Mouse (Mus musculus): ENCODE results near the gene Cyp2c55. TPM values are rescaled to one million over a fixed set of nuclear protein-coding genes. Genes with fewer than 3 reads are reported as not detected.

The Cyp2c55 gene
- not detected in 2 replicates for total RNA-seq (2017)

GRCm38 (mm10) chr19:39006715-39007114, at the start of gene Cyp2c55:
Gene Cyp2c55 (plus strand): TSS chr19:39007019.
- ATAC-seq (ENCODE audit: extremely low read depth, insufficient number of reproducible peaks, low FRiP score, poor library complexity, severe bottlenecking) = no peak

GRCm38 (mm10) chr19:38970741-38971140, 36.1 kb upstream of the Cyp2c55 start:
- no peak for ATAC-seq (ENCODE audit: extremely low read depth, insufficient number of reproducible peaks, low FRiP score, poor library complexity, severe bottlenecking)

- no peak for ATAC-seq (ENCODE audit: extremely low read depth, insufficient number of reproducible peaks, low FRiP score, poor library complexity, severe bottlenecking)
Measured at GRCm38 (mm10) chr19:38972581-38972980, 34.2 kb upstream of the Cyp2c55 start.

GRCm38 (mm10) chr19:38973666-38974065, 33.2 kb upstream of the Cyp2c55 start:
- no peak for ATAC-seq (ENCODE audit: extremely low read depth, insufficient number of reproducible peaks, low FRiP score, poor library complexity, severe bottlenecking)

- ATAC-seq (ENCODE audit: extremely low read depth, insufficient number of reproducible peaks, low FRiP score, poor library complexity, severe bottlenecking) = no peak
Measured at GRCm38 (mm10) chr19:38976269-38976668, 30.6 kb upstream of the Cyp2c55 start.

GRCm38 (mm10) chr19:38981966-38982365, 24.9 kb upstream of the Cyp2c55 start:
- ATAC-seq (ENCODE audit: extremely low read depth, insufficient number of reproducible peaks, low FRiP score, poor library complexity, severe bottlenecking) = peak; percentile 51; the same call in 1 of the 2 replicates

- ATAC-seq (ENCODE audit: extremely low read depth, insufficient number of reproducible peaks, low FRiP score, poor library complexity, severe bottlenecking) = no peak
Measured at GRCm38 (mm10) chr19:38998248-38998647, 8.6 kb upstream of the Cyp2c55 start.

- no peak for ATAC-seq (ENCODE audit: extremely low read depth, insufficient number of reproducible peaks, low FRiP score, poor library complexity, severe bottlenecking)
Measured at GRCm38 (mm10) chr19:38998676-38999075, 8.1 kb upstream of the Cyp2c55 start.

- no peak for ATAC-seq (ENCODE audit: extremely low read depth, insufficient number of reproducible peaks, low FRiP score, poor library complexity, severe bottlenecking)
Measured at GRCm38 (mm10) chr19:39005132-39005531, 1.7 kb upstream of the Cyp2c55 start.

GRCm38 (mm10) chr19:39057928-39058327, 51.1 kb downstream of the Cyp2c55 start:
- no peak for ATAC-seq (ENCODE audit: extremely low read depth, insufficient number of reproducible peaks, low FRiP score, poor library complexity, severe bottlenecking)

GRCm38 (mm10) chr19:39060719-39061118, 53.9 kb downstream of the Cyp2c55 start, which contains the start of gene Cyp2c65:
Gene Cyp2c65 (plus strand): TSS chr19:39061015.
- ATAC-seq (ENCODE audit: extremely low read depth, insufficient number of reproducible peaks, low FRiP score, poor library complexity, severe bottlenecking) = no peak

Other genes starting within 250 kb of the Cyp2c55 start
- gene Noc3l, start 187.8 kb upstream of the Cyp2c55 start, total RNA-seq (2017) = 16.9 and 18.2 TPM in 2 replicates
- gene Tbc1d12, start 170.4 kb upstream of the Cyp2c55 start, total RNA-seq (2017) = 3.8 and 4.1 TPM in 2 replicates
- gene Hells, start 76.1 kb upstream of the Cyp2c55 start, total RNA-seq (2017) = 6.6 and 12.2 TPM in 2 replicates
- not detected in 2 replicates for gene Cyp2c65, start 54.0 kb downstream of the Cyp2c55 start, total RNA-seq (2017)
- not detected in 2 replicates for gene Cyp2c66, start 106.9 kb downstream of the Cyp2c55 start, total RNA-seq (2017)

Measured in neutrophil, adult 5-6 weeks (primary cell).